Mouse (Mus musculus) heart, embryonic 11.5 days (tissue): ENCODE results near the gene Creb3l1. TPM values are rescaled to one million over a fixed set of nuclear protein-coding genes. Genes with fewer than 3 reads are reported as not detected.

ENCODE experiments used
- microRNA-seq: library from miRNA; unstranded; fragments of <30 nt; microRNA quantifications from one replicate; pipeline ENCODE4, GENCODE M21; 2016; ENCODE audit warnings: borderline number of aligned reads
- polyA plus RNA-seq: library from polyadenylated mRNA; unstranded; fragments of >200 nt; fragmentation: Nextera tagmentation; extraction: Ambion mirVana; gene quantifications from 2 replicates; pipeline ENCODE4 v1.2.1, GENCODE M21; 2014

The Creb3l1 gene
- polyA plus RNA-seq, 1 experiment from 2014 or later: 8.2 TPM

Small RNAs within 50 kb of the gene (microRNA-seq; reads per million reads assigned to microRNA genes)
- gene Mir6999: not detected

Other genes with a start within 250 kb of the Creb3l1 start
- not detected in 2 replicates for gene Chrm4, start 97.3 kb downstream of the Creb3l1 start, polyA plus RNA-seq
- 842 and 965 TPM in 2 replicates for gene Mdk, start 92.2 kb downstream of the Creb3l1 start, polyA plus RNA-seq
- 1.8 and 2.8 TPM in 2 replicates for gene Gm9821, start 78.8 kb downstream of the Creb3l1 start, polyA plus RNA-seq
- 42.1 and 49.6 TPM in 2 replicates for gene Dgkz, start 48.6 kb downstream of the Creb3l1 start, polyA plus RNA-seq
- 18.8 and 25.5 TPM in 2 replicates for gene Phf21a, start 68.6 kb upstream of the Creb3l1 start, polyA plus RNA-seq